Mouse (Mus musculus): ENCODE measurements around the gene Hps4. TPM values are rescaled to one million over a fixed set of nuclear protein-coding genes. Genes with fewer than 3 reads are reported as not detected.

The Hps4 gene
- total and polyA plus RNA-seq, 3 experiments = 8.0 to 15.5 (median 8.5) TPM

GRCm38 (mm10) chr5:112367929-112368328 lies 25.0 kb downstream of the Hps4 start:
- TF ChIP-seq POLR2A (IDR thresholded peaks at IDR 0.05; ENCODE audit: insufficient read depth, low read depth, low read length) (no peak), EP300 (IDR thresholded peaks at IDR 0.05; ENCODE audit: insufficient read depth, low read depth, low read length) (no peak), CTCF (IDR thresholded peaks at IDR 0.05) (no peak)
- H3K4me1 ChIP-seq (ENCODE audit: control insufficient read depth, insufficient read depth, low read length) = no peaks in the 10 kb centered on the region
- no peak overlapping the region for H3K9ac ChIP-seq (ENCODE audit: low read depth, low read length)
- no peaks in the 10 kb centered on the region for H3K79me2 ChIP-seq (replicated peaks; ENCODE audit: control insufficient read depth, insufficient read depth, low read length)
- no peaks in the 10 kb centered on the region for H3K36me3 ChIP-seq (ENCODE audit: control insufficient read depth, insufficient read depth, low read length)
- DNase-seq = no peak
- H3K4me3 ChIP-seq = no peak overlapping the region
- H3K27me3 ChIP-seq (ENCODE audit: control insufficient read depth, insufficient read depth, low read length) = no peaks in the 10 kb centered on the region
- WGBS = 80% methylated on average over 12 of the region's 12 CpGs
- intact Hi-C loops (cut with DNase I) = no loop called here
- H3K27ac ChIP-seq = no peak overlapping the region

GRCm38 (mm10) chr5:112368666-112369065 lies 25.8 kb downstream of the Hps4 start:
- no peaks in the 10 kb centered on the region for H3K36me3 ChIP-seq (ENCODE audit: control insufficient read depth, insufficient read depth, low read length)
- 91% methylated on average over 10 of the region's 10 CpGs for WGBS
- intact Hi-C loops (cut with DNase I) = no loop called here

GRCm38 (mm10) chr5:112369326-112369725 lies 26.4 kb downstream of the Hps4 start:
- intact Hi-C loops (cut with DNase I) = no loop called here
- Histone ChIP-seq H3K9ac (ENCODE audit: low read depth, low read length) (no peak overlapping the region), H3K27ac (no peak overlapping the region), H3K36me3 (ENCODE audit: control insufficient read depth, insufficient read depth, low read length) (no peaks in the 10 kb centered on the region), H3K79me2 (replicated peaks; ENCODE audit: control insufficient read depth, insufficient read depth, low read length) (no peaks in the 10 kb centered on the region), H3K4me1 (ENCODE audit: control insufficient read depth, insufficient read depth, low read length) (no peaks in the 10 kb centered on the region), H3K27me3 (ENCODE audit: control insufficient read depth, insufficient read depth, low read length) (no peaks in the 10 kb centered on the region), H3K4me3 (no peak overlapping the region)
- no peak for DNase-seq
- no peak for TF ChIP-seq EP300 (IDR thresholded peaks at IDR 0.05; ENCODE audit: insufficient read depth, low read depth, low read length)
- TF ChIP-seq CTCF (IDR thresholded peaks at IDR 0.05) = no peak
- TF ChIP-seq POLR2A (IDR thresholded peaks at IDR 0.05; ENCODE audit: insufficient read depth, low read depth, low read length) = no peak
- WGBS = 91% methylated on average over 13 of the region's 13 CpGs

More at GRCm38 (mm10) chr5:112368666-112369065, 25.8 kb downstream of the Hps4 start:
- no peak overlapping the region for H3K27ac ChIP-seq
- no peak overlapping the region for H3K4me3 ChIP-seq
- no peak for DNase-seq
- no peaks in the 10 kb centered on the region for H3K79me2 ChIP-seq (replicated peaks; ENCODE audit: control insufficient read depth, insufficient read depth, low read length)
- no peaks in the 10 kb centered on the region for H3K4me1 ChIP-seq (ENCODE audit: control insufficient read depth, insufficient read depth, low read length)
- TF ChIP-seq CTCF (IDR thresholded peaks at IDR 0.05) = no peak
- TF ChIP-seq EP300 (IDR thresholded peaks at IDR 0.05; ENCODE audit: insufficient read depth, low read depth, low read length) = no peak
- no peak for TF ChIP-seq POLR2A (IDR thresholded peaks at IDR 0.05; ENCODE audit: insufficient read depth, low read depth, low read length)
- H3K27me3 ChIP-seq (ENCODE audit: control insufficient read depth, insufficient read depth, low read length) = no peaks in the 10 kb centered on the region
- no peak overlapping the region for H3K9ac ChIP-seq (ENCODE audit: low read depth, low read length)

GRCm38 (mm10) chr5:112370236-112370813 lies 27.4 kb downstream of the Hps4 start:
- intact Hi-C loops (cut with DNase I) = no loop called here
- Histone ChIP-seq H3K27ac (no peak overlapping the region), H3K27me3 (ENCODE audit: control insufficient read depth, insufficient read depth, low read length) (no peaks in the 10 kb centered on the region), H3K4me3 (no peak overlapping the region), H3K4me1 (ENCODE audit: control insufficient read depth, insufficient read depth, low read length) (no peaks in the 10 kb centered on the region), H3K9ac (ENCODE audit: low read depth, low read length) (no peak overlapping the region), H3K79me2 (replicated peaks; ENCODE audit: control insufficient read depth, insufficient read depth, low read length) (no peaks in the 10 kb centered on the region), H3K36me3 (ENCODE audit: control insufficient read depth, insufficient read depth, low read length) (no peaks in the 10 kb centered on the region)
- no peak for DNase-seq
- TF ChIP-seq CTCF (IDR thresholded peaks at IDR 0.05) (no peak), POLR2A (IDR thresholded peaks at IDR 0.05; ENCODE audit: insufficient read depth, low read depth, low read length) (no peak), EP300 (IDR thresholded peaks at IDR 0.05; ENCODE audit: insufficient read depth, low read depth, low read length) (no peak)
- WGBS = 92% methylated on average over 12 of the region's 12 CpGs

GRCm38 (mm10) chr5:112371933-112372332 lies 29.1 kb downstream of the Hps4 start:
- WGBS = 93% methylated on average over 7 of the region's 7 CpGs
- no peak for TF ChIP-seq POLR2A (IDR thresholded peaks at IDR 0.05; ENCODE audit: insufficient read depth, low read depth, low read length)
- no peak for TF ChIP-seq EP300 (IDR thresholded peaks at IDR 0.05; ENCODE audit: insufficient read depth, low read depth, low read length)
- TF ChIP-seq CTCF (IDR thresholded peaks at IDR 0.05) = no peak
- no peaks in the 10 kb centered on the region for H3K79me2 ChIP-seq (replicated peaks; ENCODE audit: control insufficient read depth, insufficient read depth, low read length)
- H3K27ac ChIP-seq = no peak overlapping the region
- no peak overlapping the region for H3K9ac ChIP-seq (ENCODE audit: low read depth, low read length)
- H3K4me1 ChIP-seq (ENCODE audit: control insufficient read depth, insufficient read depth, low read length) = no peaks in the 10 kb centered on the region
- no peaks in the 10 kb centered on the region for H3K27me3 ChIP-seq (ENCODE audit: control insufficient read depth, insufficient read depth, low read length)
- H3K36me3 ChIP-seq (ENCODE audit: control insufficient read depth, insufficient read depth, low read length) = no peaks in the 10 kb centered on the region
- H3K4me3 ChIP-seq = no peak overlapping the region
- intact Hi-C loops (cut with DNase I) = no loop called here
- no peak for DNase-seq

- Histone ChIP-seq H3K4me3 (no peak overlapping the region), H3K27ac (no peak overlapping the region), H3K79me2 (replicated peaks; ENCODE audit: control insufficient read depth, insufficient read depth, low read length) (no peaks in the 10 kb centered on the region), H3K27me3 (ENCODE audit: control insufficient read depth, insufficient read depth, low read length) (no peaks in the 10 kb centered on the region), H3K36me3 (ENCODE audit: control insufficient read depth, insufficient read depth, low read length) (no peaks in the 10 kb centered on the region), H3K9ac (ENCODE audit: low read depth, low read length) (no peak overlapping the region), H3K4me1 (ENCODE audit: control insufficient read depth, insufficient read depth, low read length) (no peaks in the 10 kb centered on the region)
- DNase-seq = no peak
- whole genome bisulfite sequencing = over 99% methylated on average over 4 of the region's 4 CpGs
- intact Hi-C loops (cut with DNase I) = no loop called here
- no peak for TF ChIP-seq EP300 (IDR thresholded peaks at IDR 0.05; ENCODE audit: insufficient read depth, low read depth, low read length)
- no peak for TF ChIP-seq CTCF (IDR thresholded peaks at IDR 0.05)
- TF ChIP-seq POLR2A (IDR thresholded peaks at IDR 0.05; ENCODE audit: insufficient read depth, low read depth, low read length) = no peak
These were observed 33.2 kb downstream of the Hps4 start for GRCm38 (mm10) chr5:112376111-112376510.
